In the genomic region with DNA sequence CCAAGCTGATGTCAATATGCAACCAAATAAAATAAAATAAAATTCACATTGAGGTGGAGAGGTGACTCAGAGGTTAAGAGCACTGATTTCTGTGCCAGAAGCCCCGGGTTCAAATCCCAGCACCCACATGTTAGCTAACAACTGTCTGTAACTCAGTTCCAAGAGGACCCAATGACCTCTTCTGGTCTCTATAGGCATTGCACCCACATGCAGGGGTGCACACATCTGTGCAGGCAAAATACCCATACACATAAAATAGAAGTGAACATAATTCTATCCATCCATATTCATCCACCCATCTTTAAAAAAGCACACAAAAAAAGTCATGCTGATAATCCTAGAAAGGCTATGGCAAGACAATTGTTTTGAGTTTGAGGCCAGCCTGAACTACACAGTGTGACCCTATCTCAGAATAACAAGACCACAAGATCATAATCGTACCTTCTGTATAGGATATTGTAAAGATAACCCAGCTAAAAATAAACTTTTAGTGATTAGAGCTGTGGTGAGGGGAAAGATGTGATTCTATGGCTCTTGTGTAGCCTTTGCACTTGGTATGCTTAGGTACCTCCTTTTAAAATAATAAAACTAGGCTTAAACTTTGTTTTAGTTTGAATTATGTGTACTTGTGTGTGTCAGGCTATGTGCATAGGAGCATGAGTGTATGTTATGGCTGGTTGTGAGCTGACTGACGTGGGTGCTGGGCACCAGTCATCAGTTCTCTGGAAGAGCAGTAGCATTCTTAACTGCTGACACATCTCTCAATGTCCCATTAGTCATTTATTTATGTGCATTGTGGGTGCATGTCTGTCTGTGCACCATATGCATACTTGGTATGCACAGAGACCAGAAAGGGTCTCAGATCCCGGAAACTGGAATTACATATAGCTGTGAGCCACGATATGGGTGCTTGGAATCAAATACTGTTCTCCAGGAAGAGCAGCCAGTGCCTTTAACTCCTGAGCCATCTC, we compare ENCODE assay signal across 9 mouse cellular contexts. TPM values are rescaled to one million over a fixed set of nuclear protein-coding genes. Genes with fewer than 3 reads are reported as not detected.
DNase-seq lines count a peak whose midpoint lies in the region; ATAC-seq and TF ChIP-seq lines count a peak whose summit lies in the region.
"Had no signal": no experiment of that assay in that cellular context is flagged by ENCODE, and none has a peak within 500 bp of the region (broad histone marks: within the 10 kb centered on the region; RNA-seq: fewer than 3 reads in every experiment).

No protein-coding gene starts in this region.

- no peak overlapping the region for H3K9ac ChIP-seq in neural tube, embryonic 12.5 days
- H3K9ac ChIP-seq in limb, embryonic 14.5 days (ENCODE audit: low read depth, low read length, severe bottlenecking): no peak overlapping the region

- WGBS in neural tube, embryonic 12.5 days: 83% methylated on average over 5 of the region's 5 CpGs
- 71% methylated on average over 5 of the region's 5 CpGs for WGBS in limb, embryonic 14.5 days

- H3K27me3 ChIP-seq in neural tube, embryonic 12.5 days (replicated peaks): no peaks in the 10 kb centered on the region
- no peaks in the 10 kb centered on the region for H3K27me3 ChIP-seq in limb, embryonic 14.5 days (ENCODE audit: control insufficient read depth, insufficient read depth, low read length)

- peak overlapping the region; percentile 56 for H3K4me2 ChIP-seq in neural tube, embryonic 12.5 days (replicated peaks)
- peak overlapping the region; percentile 63 for H3K4me2 ChIP-seq in limb, embryonic 14.5 days (replicated peaks; ENCODE audit: low read depth, low read length, severe bottlenecking)

- no peaks in the 10 kb centered on the region for H3K9me3 ChIP-seq in neural tube, embryonic 12.5 days
- H3K9me3 ChIP-seq in limb, embryonic 14.5 days (ENCODE audit: control insufficient read depth, low read length): no peaks in the 10 kb centered on the region

- H3K4me1 ChIP-seq in neural tube, embryonic 12.5 days: peaks cover 13% of the 10 kb centered on the region
- H3K4me1 ChIP-seq in limb, embryonic 14.5 days (ENCODE audit: control insufficient read depth, insufficient read depth, low read length): peaks cover 10% of the 10 kb centered on the region

- H3K27ac ChIP-seq in gastrocnemius, adult 2 months: peak overlapping the region; percentile 83
- no peak overlapping the region for H3K27ac ChIP-seq in neural tube, embryonic 12.5 days
- H3K27ac ChIP-seq in limb, embryonic 14.5 days (replicated peaks; ENCODE audit: low read depth, low read length): no peak overlapping the region

- no peak for ATAC-seq in neural tube, embryonic 12.5 days (ENCODE audit: low FRiP score, low read depth)
- ATAC-seq in limb, embryonic 14.5 days (ENCODE audit: low FRiP score, low read depth): no peak

- H3K36me3 ChIP-seq in neural tube, embryonic 12.5 days: peaks cover under 1% of the 10 kb centered on the region
- H3K36me3 ChIP-seq in limb, embryonic 14.5 days (ENCODE audit: control insufficient read depth, insufficient read depth, low read length): peaks cover 8% of the 10 kb centered on the region; the same call in 1 of the 2 replicates

- intact Hi-C loops in gastrocnemius, adult 2 months (cut with DNase I): loop anchor here (10.0 kb wide), 1 partner anchor 1003 kb away; a partner anchor contains a TSS

- H3K4me3 ChIP-seq in gastrocnemius, adult 2 months: peak overlapping the region; percentile 64
- H3K4me3 ChIP-seq in neural tube, embryonic 12.5 days: no peak overlapping the region
- H3K4me3 ChIP-seq in limb, embryonic 14.5 days (replicated peaks; ENCODE audit: low read length): no peak overlapping the region

- TF ChIP-seq POLR2A in limb, embryonic 14.5 days (IDR thresholded peaks at IDR 0.05; ENCODE audit: borderline replicate concordance, extremely low read depth, insufficient read depth, insufficient read length): no peak

- no peak for TF ChIP-seq CTCF in gastrocnemius, adult 2 months (IDR thresholded peaks at IDR 0.05)

- no peak for DNase-seq in gastrocnemius, adult 2 months
- no peak for DNase-seq in gastrocnemius, postnatal 25 days
- DNase-seq in neural tube, embryonic 10.5 days (ENCODE audit: extremely low spot score, low spot score): no peak
- no peak for DNase-seq in limb, embryonic 14.5 days (ENCODE audit: low spot score)
- DNase-seq in testis, postnatal 14 days (ENCODE audit: low spot score): no peak
- DNase-seq in spleen, postnatal 10 days (ENCODE audit: low spot score in 2 of 2): no peak
- DNase-seq in layer of hippocampus, adult 11-12 months (ENCODE audit: low spot score): no peak

RNA-seq across cellular contexts. Expression of a gene that starts 3.1 kb away (rescaled TPM):
- 10 to 100 TPM; 40.7 to 43.1 TPM for total RNA-seq in gastrocnemius, adult 2 months (2021)
- 10 to 100 TPM; 42.9 to 47.6 TPM for total RNA-seq in gastrocnemius, postnatal 25 days (2021)
- polyA plus RNA-seq in neural tube, embryonic 12.5 days (2016; fragmentation: Nextera tagmentation; extraction: Ambion mirVana): 78.8 and 91.6 TPM in 2 replicates
- polyA plus RNA-seq in limb, embryonic 14.5 days (2012; rRNA removed): 49.9 and 71.3 TPM in 2 replicates
- polyA plus RNA-seq in limb, embryonic 14.5 days (2014; fragmentation: Nextera tagmentation; extraction: Ambion mirVana): 83.7 and 84.5 TPM in 2 replicates

RNA-seq across cellular contexts. Expression of a gene that starts 38.8 kb away (rescaled TPM):
- total RNA-seq in gastrocnemius, adult 2 months (2021): not detected
- total RNA-seq in gastrocnemius, postnatal 25 days (2021): not detected
- polyA plus RNA-seq in neural tube, embryonic 12.5 days (2016; fragmentation: Nextera tagmentation; extraction: Ambion mirVana): 16.0 and 16.4 TPM in 2 replicates
- polyA plus RNA-seq in limb, embryonic 14.5 days (2012; rRNA removed): 0.15 TPM in 2 replicates
- not detected in 2 replicates for polyA plus RNA-seq in limb, embryonic 14.5 days (2014; fragmentation: Nextera tagmentation; extraction: Ambion mirVana)
- total RNA-seq: gastrocnemius, adult 8-10 months had no signal
